Mouse (Mus musculus): ENCODE measurements around the gene Mrpl39.

The Mrpl39 gene

DNA sequence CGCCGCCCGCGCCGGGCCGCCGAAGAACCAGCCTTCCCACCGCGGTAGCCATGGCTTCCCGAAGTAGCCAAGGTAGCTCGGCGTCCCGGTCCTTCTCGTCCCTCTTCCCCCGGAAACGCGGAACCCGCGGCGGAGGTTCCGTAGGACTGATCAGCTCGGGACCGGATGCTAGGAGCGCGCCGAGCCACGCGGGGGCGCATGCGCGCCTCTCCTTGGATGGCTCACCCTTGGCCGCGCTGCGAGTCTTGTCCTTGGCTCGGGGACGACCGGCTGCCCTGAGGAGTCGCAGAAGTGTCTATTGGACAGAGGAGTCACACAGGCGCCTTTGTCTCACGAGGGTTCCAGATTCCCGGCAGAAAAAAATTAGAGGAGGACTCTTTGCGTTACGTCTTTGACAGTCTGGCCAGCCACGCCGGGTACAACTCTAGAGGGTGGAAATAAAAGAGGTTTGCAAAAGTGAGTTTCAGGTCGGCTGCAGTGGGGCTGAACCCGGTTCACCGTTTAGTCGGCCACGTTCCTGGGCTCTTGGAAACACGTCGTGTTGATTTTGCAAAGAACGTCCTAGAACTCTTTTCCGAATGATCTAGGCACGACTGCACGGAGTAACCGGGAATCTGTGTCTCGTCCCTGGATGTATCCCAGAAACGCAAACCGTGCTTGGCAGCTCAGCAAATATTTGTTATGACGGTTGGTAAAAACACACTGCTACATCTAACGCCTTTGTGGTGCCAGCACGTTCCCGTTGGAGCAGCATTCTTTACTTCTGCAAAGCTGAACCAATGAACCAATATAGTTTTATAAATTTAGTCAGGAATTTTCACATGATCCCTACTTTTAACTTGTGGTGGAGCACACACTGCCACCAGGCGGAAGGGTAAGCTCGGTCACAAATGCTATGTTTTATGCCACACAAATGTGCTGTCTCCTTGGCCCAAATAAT, at the start of gene Mrpl39:
Gene Mrpl39 (minus strand): TSS at position 577 of the 940 bp plus-strand sequence.
- peak; percentile 97 for DNase-seq

DNA sequence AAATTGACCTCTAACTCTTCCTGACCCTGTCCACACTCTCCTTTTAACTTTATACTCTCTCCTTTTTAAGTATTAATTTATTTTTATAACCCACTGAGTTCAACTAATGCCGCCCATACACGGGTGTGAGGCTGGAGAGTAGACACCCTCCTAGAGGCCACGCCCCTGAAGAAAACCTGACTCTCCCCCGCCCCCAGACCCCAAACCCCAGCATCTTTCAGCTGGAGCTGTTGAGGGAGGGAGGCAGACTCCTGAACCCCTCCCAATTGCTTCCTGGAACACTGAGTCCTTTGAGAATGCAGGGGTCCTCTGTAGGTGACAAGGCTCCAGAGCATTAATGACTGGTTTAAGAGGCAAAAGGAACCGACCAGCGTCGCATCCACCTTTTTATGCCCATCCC, 49.4 kb upstream of the Mrpl39 start:
- DNase-seq = no peak

DNA sequence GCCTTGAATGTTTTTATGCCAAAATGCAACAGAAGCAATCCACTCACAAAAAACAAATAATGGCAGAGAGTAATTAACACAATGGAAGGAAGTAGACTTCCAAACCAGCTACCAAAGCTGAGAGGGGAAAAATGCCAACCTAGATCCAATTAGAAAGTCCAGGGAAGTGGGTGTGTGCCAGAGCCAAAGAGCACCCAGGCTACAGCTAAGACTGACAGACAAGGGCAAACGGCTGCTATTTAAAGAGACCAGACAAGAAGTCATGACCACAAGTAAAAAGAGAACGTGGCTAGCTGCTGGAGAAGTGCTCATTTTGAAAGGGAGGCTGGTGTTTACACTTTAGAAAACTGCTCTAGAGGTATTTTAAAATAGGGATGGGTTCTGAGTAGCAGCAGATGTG, 47.7 kb upstream of the Mrpl39 start:
- peak; percentile 14 for DNase-seq

DNA sequence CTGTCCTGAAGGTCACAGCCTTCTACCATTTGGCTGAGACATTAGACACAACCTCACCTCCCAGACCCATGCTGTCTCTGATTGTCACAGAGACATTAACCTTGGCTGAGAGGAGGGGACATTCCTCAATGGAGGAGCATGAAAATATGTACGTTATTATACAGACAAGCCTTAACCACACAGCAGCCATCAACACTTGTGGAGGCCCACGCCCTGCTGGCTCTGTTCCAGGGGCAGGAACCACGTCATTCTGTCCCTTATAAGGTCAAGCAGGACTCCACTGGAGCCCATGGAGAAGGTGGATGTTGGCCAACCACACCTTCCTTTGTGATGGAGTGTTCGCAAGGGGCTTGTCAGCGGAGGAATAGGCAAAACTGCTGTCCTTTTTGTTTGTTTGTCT, 44.2 kb upstream of the Mrpl39 start:
- no peak for DNase-seq

DNA sequence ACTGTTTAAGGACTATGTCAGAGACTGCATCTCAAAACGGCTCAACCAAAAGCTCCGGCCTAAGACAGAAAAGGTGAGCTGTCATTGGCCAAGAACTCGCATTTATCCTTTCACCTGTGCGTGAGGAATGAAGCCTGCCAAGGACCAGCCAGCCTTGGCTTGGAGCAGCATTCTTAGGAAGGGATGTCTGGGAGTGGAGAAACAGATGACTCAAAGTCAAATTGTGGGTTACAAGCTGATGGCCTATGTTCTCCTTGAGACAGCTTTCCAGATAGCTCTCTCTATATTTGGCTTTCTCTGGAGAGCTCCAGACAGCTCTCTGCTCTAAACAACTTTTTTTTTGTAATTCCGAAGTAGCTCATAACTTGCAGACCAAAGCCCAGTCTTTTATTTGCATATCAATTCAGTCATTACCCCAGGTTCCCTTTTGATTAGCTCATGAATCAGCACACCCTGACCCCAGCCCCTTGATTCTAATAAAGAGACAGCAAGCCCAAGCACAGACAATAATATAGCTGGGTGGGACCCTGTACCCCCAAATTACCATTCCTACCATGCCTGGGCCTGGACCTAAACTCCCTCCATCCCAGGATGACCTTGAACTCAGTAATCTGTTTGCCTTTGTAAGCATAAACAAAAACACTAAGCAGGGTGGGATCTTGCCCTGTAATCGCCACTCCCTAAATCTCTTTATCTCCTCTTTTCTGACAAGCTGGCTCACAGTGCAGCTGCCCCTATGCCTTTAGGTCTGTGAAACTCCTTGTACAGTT, 43.5 kb upstream of the Mrpl39 start:
- DNase-seq = no peak

DNA sequence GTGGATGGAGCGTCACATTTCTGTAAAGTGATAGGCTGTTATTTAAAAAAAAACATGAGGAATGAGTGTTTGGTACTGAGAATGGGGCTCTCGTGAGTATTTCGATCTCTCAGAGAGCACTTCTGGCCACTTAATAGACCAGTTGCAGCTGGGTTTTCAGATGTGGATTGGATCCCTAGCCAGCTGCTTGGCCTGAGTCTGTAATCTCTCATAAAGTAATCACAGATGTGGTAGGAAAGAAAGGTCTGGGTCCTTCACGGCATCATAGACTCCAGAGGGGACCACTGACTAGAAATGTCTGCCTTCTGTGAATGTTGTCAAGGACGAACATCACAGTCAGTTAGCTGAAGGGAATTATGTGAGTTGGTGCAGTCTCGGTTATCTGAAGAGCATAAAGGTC, 42.9 kb upstream of the Mrpl39 start:
- no peak for DNase-seq

DNA sequence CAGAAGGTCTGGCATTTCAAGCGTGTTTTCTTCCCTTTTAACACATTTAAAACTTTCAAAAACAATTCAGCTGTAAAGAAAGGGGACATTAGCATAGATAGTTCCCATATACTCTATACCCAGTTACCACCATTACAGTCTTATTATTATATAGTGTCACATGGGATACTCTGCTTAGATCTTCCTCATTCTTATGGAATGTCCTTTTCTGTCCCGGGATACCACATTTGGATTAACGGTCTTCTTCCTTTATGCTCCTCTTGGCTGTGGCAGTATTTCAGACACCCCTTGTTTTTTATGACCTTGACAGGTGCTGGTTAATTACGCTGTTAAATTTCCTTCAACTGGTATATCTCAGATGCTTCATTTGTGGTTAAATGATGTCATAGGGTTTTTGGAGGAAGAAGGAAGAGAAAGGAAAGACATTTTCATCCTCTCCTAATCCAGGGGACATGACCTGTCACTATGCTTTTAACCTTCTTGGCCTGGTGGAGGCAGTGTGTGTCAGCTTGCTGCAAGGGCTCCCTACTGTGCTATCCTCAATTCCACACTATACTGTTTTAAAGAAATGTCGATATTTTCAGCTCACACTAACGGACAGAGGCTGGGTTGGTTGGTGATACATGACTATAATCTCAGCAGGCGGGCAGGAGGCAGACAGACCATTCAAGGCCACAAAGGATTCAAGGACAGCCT, 40.7 kb upstream of the Mrpl39 start:
- DNase-seq = peak; percentile 9

DNA sequence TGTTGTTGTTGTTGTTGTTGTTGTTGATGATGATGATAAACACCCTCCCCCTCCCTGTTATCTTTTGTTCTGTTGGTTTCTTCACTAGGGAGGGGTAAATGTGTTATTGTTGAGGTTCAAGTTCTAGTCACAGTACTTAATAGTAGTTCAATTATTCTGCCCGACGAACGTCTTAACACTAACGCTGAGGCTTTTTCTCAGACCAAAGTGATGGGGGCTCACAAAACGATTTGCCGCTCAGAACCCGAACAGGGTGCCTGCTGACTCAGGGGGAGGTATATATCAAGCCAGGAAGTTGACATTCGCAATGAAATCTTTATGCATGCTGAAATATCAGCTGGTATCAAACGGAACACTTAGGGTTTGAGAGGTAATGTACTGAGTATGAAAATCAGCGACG, 39.8 kb upstream of the Mrpl39 start:
- DNase-seq = no peak

DNA sequence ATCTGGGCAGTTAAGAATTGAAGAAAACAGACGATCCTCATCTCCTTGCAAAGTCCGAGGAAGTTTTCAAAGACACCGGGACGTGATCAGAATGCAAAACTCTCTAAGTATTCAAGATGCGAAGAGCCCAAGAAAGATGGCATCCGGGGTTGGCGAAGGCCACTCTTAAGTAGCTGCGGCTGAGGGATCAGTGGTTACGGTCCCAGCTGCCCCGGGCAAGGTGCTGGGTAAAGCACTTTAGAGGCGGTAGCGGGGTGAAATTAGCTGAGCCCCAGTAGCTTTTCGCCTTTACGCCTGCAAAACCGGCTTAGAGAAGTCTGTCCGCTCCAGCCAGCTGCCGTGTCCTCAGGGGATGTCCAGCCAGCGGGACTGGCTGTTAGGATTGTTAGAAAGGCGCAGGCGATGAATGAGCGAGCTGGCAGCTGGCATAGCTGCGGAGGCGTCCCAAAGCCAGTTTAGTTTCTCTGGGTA, 39.3 kb upstream of the Mrpl39 start:
- peak; percentile 32 for DNase-seq

DNA sequence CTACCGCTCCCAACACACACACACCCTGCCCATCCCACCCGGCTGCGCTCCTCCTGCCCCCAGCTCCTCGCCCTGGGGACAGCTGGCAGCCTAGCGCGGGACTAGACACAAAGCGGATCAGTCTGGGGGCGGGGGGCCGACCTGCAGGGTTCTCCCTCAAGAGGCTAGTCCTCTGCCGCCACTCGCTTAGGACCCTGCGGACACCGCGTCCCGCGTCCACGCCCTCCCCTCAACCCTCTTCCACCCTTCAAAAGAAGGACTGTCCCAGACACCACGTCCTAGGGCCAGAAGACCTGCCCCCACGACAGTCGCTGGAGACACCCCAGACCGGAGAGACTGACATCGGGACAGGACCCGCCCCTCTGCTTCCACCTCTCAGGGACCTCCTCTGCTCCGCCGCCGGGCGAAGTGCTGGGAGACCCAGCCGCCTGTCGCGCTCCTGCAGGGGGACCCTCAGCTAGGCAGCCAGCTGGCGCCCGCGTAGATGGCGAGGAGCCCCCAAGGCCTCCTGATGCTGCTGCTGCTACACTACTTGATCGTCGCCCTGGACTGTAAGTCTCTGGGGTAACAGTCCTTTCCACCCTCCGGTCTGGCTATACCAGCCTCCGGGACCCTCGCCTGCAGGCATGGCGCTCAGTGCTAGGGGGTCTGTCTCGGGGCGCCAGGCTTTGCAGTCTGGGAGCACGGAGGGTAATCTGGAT, 38.6 kb upstream of the Mrpl39 start, which contains the start of gene Jam2:
Gene Jam2 (plus strand): TSS at position 121 of the 701 bp plus-strand sequence.
- DNase-seq = peak; percentile 79

DNA sequence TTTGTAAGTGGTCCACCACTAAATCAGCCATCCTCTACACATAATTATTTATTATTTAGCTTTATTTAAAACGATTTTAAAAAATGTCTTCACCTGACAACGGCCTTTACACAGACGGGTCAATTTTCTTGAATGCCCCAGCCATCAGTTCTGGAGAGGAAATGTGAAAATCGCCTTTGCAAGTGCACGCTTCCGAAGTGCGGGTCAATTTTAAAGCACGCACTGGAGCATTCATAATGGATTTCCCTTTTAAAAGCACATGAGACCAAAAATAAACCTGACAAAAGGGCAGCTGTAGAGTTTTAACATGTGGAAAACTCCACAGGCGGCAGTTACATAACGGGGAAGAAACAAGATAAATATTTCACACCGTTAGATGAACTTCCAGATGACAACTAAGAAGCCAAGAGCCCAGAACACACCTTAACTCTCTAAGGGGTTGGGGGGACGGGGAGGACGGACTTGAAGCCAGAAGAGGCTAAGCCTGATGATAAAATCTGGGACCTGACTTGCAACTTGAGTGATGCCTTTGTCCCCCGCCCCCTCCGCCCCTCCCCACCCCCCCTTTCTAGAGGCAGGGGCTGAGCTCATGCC, 37.8 kb upstream of the Mrpl39 start:
- no peak for DNase-seq

DNA sequence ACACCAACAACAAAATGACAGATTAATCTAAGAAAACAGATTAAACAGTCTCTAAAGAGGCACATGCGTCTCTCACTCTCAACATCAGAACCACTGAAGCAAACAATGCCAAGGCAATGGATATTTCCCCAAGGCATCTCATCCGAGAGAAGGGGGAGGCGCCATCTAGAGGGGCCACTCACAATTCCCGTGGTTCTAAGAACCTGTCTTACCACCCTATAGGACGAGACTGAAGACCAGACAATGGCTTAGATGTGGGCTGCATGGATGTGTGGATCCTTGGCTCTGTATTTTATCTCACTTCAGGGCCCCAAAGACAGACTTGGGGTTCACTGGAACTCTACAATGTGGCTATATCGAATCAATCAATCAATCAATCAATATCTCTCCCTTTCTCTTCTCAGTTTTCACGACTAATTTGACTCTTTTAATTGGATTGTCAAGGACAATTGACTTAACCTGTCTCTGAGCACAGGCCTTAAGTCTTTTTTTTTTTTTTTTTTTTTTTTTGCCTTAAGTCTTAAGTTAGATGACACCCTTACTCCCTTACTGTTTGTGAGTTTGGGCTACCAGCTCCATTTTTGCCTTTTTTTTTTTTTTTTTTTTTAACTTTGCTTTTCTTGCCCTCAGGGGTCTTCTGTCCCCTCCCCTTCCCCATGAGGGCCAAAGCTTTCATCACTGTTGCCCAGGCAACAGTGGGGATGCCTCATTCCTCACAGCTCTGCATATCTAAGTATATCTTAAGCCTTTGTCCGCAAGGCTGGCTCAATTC, 37.1 kb upstream of the Mrpl39 start:
- peak; percentile 14 for DNase-seq

DNA sequence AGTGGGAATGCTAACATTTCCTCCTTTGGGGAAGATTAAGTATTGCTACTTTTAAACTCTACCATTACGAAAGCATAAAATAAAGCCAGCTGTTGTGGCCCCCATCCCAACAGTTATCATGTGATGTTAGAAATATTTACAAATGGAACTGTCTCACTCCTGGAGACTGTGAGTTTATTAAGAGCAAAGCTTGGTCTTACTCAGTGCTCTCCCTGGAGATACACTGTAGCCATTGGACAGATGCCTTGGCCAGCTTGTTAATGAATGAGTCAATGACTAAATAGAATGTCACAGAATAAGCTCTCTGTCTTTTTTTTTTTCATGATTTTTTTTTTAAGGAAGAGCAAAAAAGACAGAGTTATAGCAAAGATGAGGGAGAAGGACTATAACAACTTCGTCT, 35.9 kb upstream of the Mrpl39 start:
- peak; percentile 13 for DNase-seq

DNA sequence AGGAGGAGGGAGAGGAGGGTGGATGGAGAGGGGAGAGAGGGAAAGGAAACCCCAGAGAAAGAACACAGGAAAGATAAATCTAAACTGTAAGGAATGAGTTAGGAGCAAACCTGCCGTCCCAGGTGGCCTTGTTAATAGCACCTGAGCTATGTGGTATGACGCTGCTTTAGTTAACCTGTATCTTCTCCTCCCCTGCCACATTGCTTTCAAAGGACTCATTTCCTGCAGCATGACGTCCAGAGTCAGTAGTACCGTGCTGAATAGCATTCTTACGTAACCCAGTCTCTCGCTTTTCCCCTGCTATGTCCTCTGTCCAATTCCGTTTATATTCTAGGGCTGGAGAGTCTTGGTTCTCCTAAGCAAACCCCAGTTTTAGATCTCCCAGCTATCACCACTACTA, 35.3 kb upstream of the Mrpl39 start:
- DNase-seq = no peak

DNA sequence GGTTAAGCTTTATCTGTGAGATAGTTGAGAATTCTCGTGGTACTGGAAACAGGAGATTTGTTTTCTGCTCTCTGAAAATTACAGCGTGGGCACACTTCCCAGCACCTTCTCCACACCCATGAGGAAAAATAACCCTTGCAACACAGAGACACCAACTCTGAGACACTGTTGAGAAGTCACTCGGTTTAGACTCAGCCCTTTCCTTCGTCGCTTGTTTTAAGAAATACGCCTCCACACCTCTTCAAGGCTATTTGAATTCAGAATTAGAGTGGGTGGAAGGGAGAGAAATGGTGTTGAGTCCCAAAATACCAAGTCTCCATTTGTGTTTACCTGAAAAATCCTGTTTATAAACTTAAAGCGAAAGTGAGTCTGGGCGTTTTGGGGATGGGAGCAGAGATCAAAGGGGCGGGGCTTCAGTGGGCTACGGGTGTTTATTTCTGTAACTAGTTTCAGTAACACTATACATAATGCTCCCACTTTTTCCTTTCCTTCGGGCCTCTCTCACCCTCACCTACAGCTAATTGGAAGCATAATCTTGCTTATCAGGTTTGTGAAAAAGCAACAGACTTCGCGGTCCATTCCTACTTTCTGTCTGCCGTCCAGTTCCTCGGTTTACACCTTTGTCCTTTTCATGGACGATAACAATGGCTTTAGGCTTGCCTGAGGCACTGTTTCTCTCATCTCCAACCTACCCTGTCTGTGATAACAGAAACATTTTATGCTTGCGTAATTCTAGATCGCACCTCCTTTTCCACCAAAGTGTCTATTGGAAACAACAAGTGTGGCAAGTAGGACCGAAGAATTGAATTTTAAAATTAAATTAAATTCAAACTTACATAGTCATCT, 34.3 kb upstream of the Mrpl39 start:
- DNase-seq = no peak

DNA sequence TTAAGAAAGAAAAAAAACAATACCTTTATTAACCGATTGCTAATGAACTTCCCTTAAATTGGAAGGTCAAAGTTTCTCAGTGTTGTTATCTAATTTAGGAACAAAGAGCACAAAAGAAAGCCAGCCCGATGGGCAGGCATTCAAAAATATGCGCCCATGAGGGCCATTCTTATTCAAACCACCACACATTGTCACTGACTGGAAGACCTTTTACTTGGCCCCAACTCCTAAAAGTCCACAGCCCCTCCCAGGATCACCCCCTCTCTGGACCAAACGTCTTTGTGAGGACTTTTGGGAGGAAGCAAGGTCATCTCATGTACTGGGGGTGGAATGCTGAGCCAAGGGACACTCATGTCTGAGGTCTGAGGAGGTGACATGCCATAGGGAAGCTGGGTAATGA, 33.6 kb upstream of the Mrpl39 start:
- DNase-seq = no peak

DNA sequence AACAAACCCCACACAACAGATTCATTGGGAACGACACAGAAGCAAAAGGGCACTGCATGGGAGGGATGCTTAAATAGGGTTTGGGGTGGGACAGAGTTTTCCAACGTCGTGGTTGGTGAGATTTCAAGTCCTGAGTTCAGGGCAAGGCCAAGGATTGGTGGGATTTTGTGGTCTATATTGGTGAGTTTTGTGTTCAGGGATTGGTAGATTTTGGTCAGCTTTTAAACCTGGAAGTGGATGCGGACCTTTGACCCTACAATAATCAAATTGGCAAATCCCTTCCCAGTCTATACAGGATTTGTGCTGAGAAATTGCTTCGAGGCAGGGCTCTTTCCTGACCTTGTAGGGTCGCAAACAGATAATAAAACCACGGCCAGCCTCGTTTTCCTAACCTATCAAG, 32.4 kb upstream of the Mrpl39 start:
- DNase-seq = no peak

DNA sequence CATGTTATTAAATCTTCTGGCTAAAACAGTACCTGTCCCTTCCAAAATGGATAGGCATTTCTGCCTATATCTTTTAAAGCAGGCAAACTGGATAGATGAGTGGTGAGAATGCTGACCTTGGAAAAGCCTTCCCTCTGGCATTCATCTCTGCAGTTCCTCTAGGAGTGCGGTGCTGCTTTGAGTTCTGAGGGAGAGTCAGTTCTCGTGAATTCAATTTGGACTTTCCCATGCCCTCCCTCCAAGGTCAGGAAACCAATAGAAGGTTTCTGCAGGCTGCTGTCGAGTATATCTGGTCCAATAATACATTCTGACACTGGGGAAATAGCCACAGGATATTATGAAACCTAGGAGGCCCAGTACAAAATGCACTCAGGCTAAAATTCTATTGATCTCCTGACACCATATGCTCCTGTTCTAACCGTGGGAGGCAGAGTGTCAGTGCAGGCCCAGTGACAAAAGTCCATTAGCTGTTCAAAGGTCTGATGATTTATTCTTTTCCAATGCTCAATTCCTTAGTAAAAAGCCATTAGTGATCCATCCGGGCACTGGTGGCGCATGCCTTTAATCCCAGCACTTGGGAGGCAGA, 10.3 kb upstream of the Mrpl39 start:
- no peak for DNase-seq

DNA sequence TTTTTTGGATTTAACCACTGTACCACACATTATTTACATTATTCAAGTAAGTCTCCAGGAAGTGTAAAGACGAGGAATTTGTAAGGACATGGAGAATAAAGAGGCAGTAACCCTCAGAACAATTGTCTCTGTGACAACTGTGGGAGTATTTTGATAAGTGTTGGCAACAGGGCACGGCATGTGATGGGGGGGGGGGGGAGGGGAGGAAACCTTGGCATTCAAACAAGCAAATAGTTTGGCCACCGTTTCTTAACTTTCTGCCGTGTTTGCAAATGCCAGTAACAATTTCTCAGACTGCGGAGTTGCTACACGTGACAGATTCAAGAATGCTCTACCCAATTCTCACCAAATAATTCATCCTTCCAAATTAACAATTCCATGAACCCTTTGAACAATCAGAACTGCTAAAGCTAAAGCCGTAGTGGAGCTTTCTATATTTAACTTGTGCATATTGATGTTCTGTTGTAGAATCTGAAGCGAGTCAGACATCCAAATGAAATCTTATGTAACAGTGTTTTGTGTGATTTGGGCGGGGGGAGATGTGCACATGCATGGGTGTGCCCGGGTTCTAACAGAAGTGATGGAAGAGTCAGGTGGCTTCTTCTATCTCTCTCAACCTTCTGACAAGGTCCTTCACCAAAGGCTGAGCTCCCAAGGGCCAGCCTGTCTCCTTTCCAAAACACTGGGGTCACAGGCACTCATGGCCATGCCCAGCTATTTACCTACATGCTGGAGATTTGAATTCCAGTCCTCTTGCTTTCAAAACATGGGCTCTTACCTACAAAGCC, 9.4 kb upstream of the Mrpl39 start:
- no peak for DNase-seq

Measured in lung, postnatal 10 days (tissue).